Mouse (Mus musculus): ENCODE data around the gene Man2c1. TPM values are rescaled to one million over a fixed set of nuclear protein-coding genes. Genes with fewer than 3 reads are reported as not detected.

The Man2c1 gene
- polyA plus RNA-seq, 1 experiment from 2014 or later, result 24.3 TPM

GRCm38 (mm10) chr9:57138507-57138906 is 8.0 kb downstream of the Man2c1 start:
- H3K4me2 ChIP-seq (replicated peaks; ENCODE audit: low read depth), result no peak overlapping the region
- 89% methylated on average over 6 of the region's 6 CpGs for WGBS
- H3K4me1 ChIP-seq (replicated peaks; ENCODE audit: control insufficient read depth, insufficient read depth, low read length), result no peaks in the 10 kb centered on the region
- no peak overlapping the region for H3K27ac ChIP-seq (ENCODE audit: low read depth, low read length)
- no peaks in the 10 kb centered on the region for H3K9me3 ChIP-seq (ENCODE audit: control insufficient read depth)
- no peak for TF ChIP-seq CTCF (IDR thresholded peaks at IDR 0.05; ENCODE audit: low read depth)
- H3K9ac ChIP-seq (ENCODE audit: low read depth, low read length), result no peak overlapping the region
- H3K27me3 ChIP-seq (replicated peaks; ENCODE audit: control insufficient read depth, insufficient read depth, low read length), result no peaks in the 10 kb centered on the region
- no peak overlapping the region for H3K4me3 ChIP-seq (ENCODE audit: low read depth, low read length)
- H3K36me3 ChIP-seq (ENCODE audit: control insufficient read depth, insufficient read depth), result peaks cover 66% of the 10 kb centered on the region
- no peak for ATAC-seq

GRCm38 (mm10) chr9:57139110-57139509 is 8.6 kb downstream of the Man2c1 start:
- Histone ChIP-seq H3K4me1 (replicated peaks; ENCODE audit: control insufficient read depth, insufficient read depth, low read length) (no peaks in the 10 kb centered on the region), H3K4me2 (replicated peaks; ENCODE audit: low read depth) (no peak overlapping the region), H3K9me3 (ENCODE audit: control insufficient read depth) (no peaks in the 10 kb centered on the region), H3K36me3 (ENCODE audit: control insufficient read depth, insufficient read depth) (peaks cover 68% of the 10 kb centered on the region), H3K27me3 (replicated peaks; ENCODE audit: control insufficient read depth, insufficient read depth, low read length) (no peaks in the 10 kb centered on the region), H3K27ac (ENCODE audit: low read depth, low read length) (no peak overlapping the region), H3K4me3 (ENCODE audit: low read depth, low read length) (no peak overlapping the region), H3K9ac (ENCODE audit: low read depth, low read length) (no peak overlapping the region)
- 93% methylated on average over 9 of the region's 9 CpGs for WGBS
- ATAC-seq, result no peak
- TF ChIP-seq CTCF (IDR thresholded peaks at IDR 0.05; ENCODE audit: low read depth), result no peak

GRCm38 (mm10) chr9:57139571-57139970 is 9.1 kb downstream of the Man2c1 start:
- H3K27ac ChIP-seq (ENCODE audit: low read depth, low read length), result no peak overlapping the region
- 77% methylated on average over 5 of the region's 5 CpGs for WGBS
- no peaks in the 10 kb centered on the region for H3K4me1 ChIP-seq (replicated peaks; ENCODE audit: control insufficient read depth, insufficient read depth, low read length)
- no peak overlapping the region for H3K4me2 ChIP-seq (replicated peaks; ENCODE audit: low read depth)
- H3K36me3 ChIP-seq (ENCODE audit: control insufficient read depth, insufficient read depth), result peaks cover 70% of the 10 kb centered on the region
- no peaks in the 10 kb centered on the region for H3K27me3 ChIP-seq (replicated peaks; ENCODE audit: control insufficient read depth, insufficient read depth, low read length)
- no peaks in the 10 kb centered on the region for H3K9me3 ChIP-seq (ENCODE audit: control insufficient read depth)
- no peak overlapping the region for H3K9ac ChIP-seq (ENCODE audit: low read depth, low read length)
- H3K4me3 ChIP-seq (ENCODE audit: low read depth, low read length), result no peak overlapping the region
- no peak for TF ChIP-seq CTCF (IDR thresholded peaks at IDR 0.05; ENCODE audit: low read depth)
- ATAC-seq, result no peak

GRCm38 (mm10) chr9:57141417-57142353 is 11.2 kb downstream of the Man2c1 start:
- no peak for ATAC-seq
- Histone ChIP-seq H3K36me3 (ENCODE audit: control insufficient read depth, insufficient read depth) (peaks cover 57% of the 10 kb centered on the region), H3K4me1 (replicated peaks; ENCODE audit: control insufficient read depth, insufficient read depth, low read length) (no peaks in the 10 kb centered on the region), H3K9ac (ENCODE audit: low read depth, low read length) (no peak overlapping the region), H3K9me3 (ENCODE audit: control insufficient read depth) (no peaks in the 10 kb centered on the region), H3K4me3 (ENCODE audit: low read depth, low read length) (no peak overlapping the region), H3K27me3 (replicated peaks; ENCODE audit: control insufficient read depth, insufficient read depth, low read length) (no peaks in the 10 kb centered on the region), H3K27ac (ENCODE audit: low read depth, low read length) (no peak overlapping the region), H3K4me2 (replicated peaks; ENCODE audit: low read depth) (no peak overlapping the region)
- 88% methylated on average over 17 of the region's 17 CpGs for WGBS
- TF ChIP-seq CTCF (IDR thresholded peaks at IDR 0.05; ENCODE audit: low read depth), result no peak

- no peak overlapping the region for H3K4me3 ChIP-seq (ENCODE audit: low read depth, low read length)
- TF ChIP-seq CTCF (IDR thresholded peaks at IDR 0.05; ENCODE audit: low read depth), result no peak
- no peaks in the 10 kb centered on the region for H3K27me3 ChIP-seq (replicated peaks; ENCODE audit: control insufficient read depth, insufficient read depth, low read length)
- H3K27ac ChIP-seq (ENCODE audit: low read depth, low read length), result no peak overlapping the region
- no peak overlapping the region for H3K4me2 ChIP-seq (replicated peaks; ENCODE audit: low read depth)
- peaks cover 9% of the 10 kb centered on the region for H3K4me1 ChIP-seq (replicated peaks; ENCODE audit: control insufficient read depth, insufficient read depth, low read length)
- no peak overlapping the region for H3K9ac ChIP-seq (ENCODE audit: low read depth, low read length)
- WGBS, result 90% methylated on average over 11 of the region's 11 CpGs
- peaks cover 41% of the 10 kb centered on the region for H3K36me3 ChIP-seq (ENCODE audit: control insufficient read depth, insufficient read depth)
- H3K9me3 ChIP-seq (ENCODE audit: control insufficient read depth), result no peaks in the 10 kb centered on the region
- no peak for ATAC-seq
Observed at GRCm38 (mm10) chr9:57143212-57143611, 12.7 kb downstream of the Man2c1 start.

- Histone ChIP-seq H3K27ac (ENCODE audit: low read depth, low read length) (no peak overlapping the region), H3K27me3 (replicated peaks; ENCODE audit: control insufficient read depth, insufficient read depth, low read length) (no peaks in the 10 kb centered on the region), H3K36me3 (ENCODE audit: control insufficient read depth, insufficient read depth) (peaks cover 26% of the 10 kb centered on the region), H3K9me3 (ENCODE audit: control insufficient read depth) (no peaks in the 10 kb centered on the region), H3K4me1 (replicated peaks; ENCODE audit: control insufficient read depth, insufficient read depth, low read length) (peaks cover 9% of the 10 kb centered on the region), H3K4me2 (replicated peaks; ENCODE audit: low read depth) (no peak overlapping the region), H3K9ac (ENCODE audit: low read depth, low read length) (no peak overlapping the region), H3K4me3 (ENCODE audit: low read depth, low read length) (no peak overlapping the region)
- no peak for TF ChIP-seq CTCF (IDR thresholded peaks at IDR 0.05; ENCODE audit: low read depth)
- no peak for ATAC-seq
- 93% methylated on average over 8 of the region's 8 CpGs for WGBS
Observed at GRCm38 (mm10) chr9:57144830-57145229, 14.3 kb downstream of the Man2c1 start.
